Comparison of ENCODE assay signal across 9 mouse cellular contexts in genomic region chr4:59238641-59239311, GRCm38 (mm10). TPM values are rescaled to one million over a fixed set of nuclear protein-coding genes. Genes with fewer than 3 reads are reported as not detected.
A peak's percentile ranks its signal among the peaks of the same experiment; 100 is the strongest.
DNase-seq lines count a peak whose midpoint lies in the region; ATAC-seq lines count a peak whose summit lies in the region.
"Had no signal": no experiment of that assay in that cellular context is flagged by ENCODE, and none has a peak within 500 bp of the region (broad histone marks: within the 10 kb centered on the region; RNA-seq: fewer than 3 reads in every experiment).

No protein-coding gene starts in this region.

- intact Hi-C loops in heart, postnatal 36 days (cut with DNase I): loop anchor here (5.0 kb wide), 1 partner anchor 46 kb away; no protein-coding TSS in a partner anchor

- H3K4me1 ChIP-seq in liver, embryonic 12.5 days: peaks cover 82% of the 10 kb centered on the region
- H3K4me1 ChIP-seq in liver, embryonic 11.5 days (replicated peaks; ENCODE audit: control insufficient read depth, insufficient read depth, low read length): peaks cover 25% of the 10 kb centered on the region

- H3K27me3 ChIP-seq in liver, embryonic 12.5 days (replicated peaks): no peaks in the 10 kb centered on the region
- H3K27me3 ChIP-seq in liver, embryonic 11.5 days (replicated peaks; ENCODE audit: control insufficient read depth, insufficient read depth, low read length): no peaks in the 10 kb centered on the region

- no peak overlapping the region for H3K4me3 ChIP-seq in liver, embryonic 12.5 days
- no peak overlapping the region for H3K4me3 ChIP-seq in liver, embryonic 11.5 days (ENCODE audit: low read depth, low read length)

- peak overlapping the region; percentile 21; the same call in 1 of the 2 replicates for H3K4me2 ChIP-seq in liver, embryonic 12.5 days
- H3K4me2 ChIP-seq in liver, embryonic 11.5 days: no peak overlapping the region

- no peak overlapping the region for H3K9ac ChIP-seq in liver, embryonic 12.5 days
- no peak overlapping the region for H3K9ac ChIP-seq in liver, embryonic 11.5 days (ENCODE audit: low read depth, low read length)

- no peaks in the 10 kb centered on the region for H3K9me3 ChIP-seq in liver, embryonic 12.5 days (replicated peaks)
- H3K9me3 ChIP-seq in liver, embryonic 11.5 days (ENCODE audit: control insufficient read depth, low read length): no peaks in the 10 kb centered on the region

- ATAC-seq in liver, embryonic 12.5 days: no peak
- no peak for ATAC-seq in liver, embryonic 11.5 days (replicated peaks; ENCODE audit: low FRiP score)
- ATAC-seq in common myeloid progenitor, adult 5-6 weeks (replicated peaks; ENCODE audit: low read depth, poor library complexity, severe bottlenecking): peak; percentile 92
- no peak for ATAC-seq in inflammation-experienced regulatory T-cells, adult 6 months
- ATAC-seq: forebrain, embryonic 14.5 days had no signal

- DNase-seq in liver, embryonic 11.5 days (ENCODE audit: low spot score): no peak
- DNase-seq in heart, postnatal 36 days: peak; percentile 37 to 43
- peak; percentile 56 for DNase-seq in skeletal muscle tissue, adult 2 months (ENCODE audit: low read depth, low spot score)
- no peak for DNase-seq in thymus, postnatal 36 days
- DNase-seq in thymus, postnatal 10 days (ENCODE audit: low spot score in 2 of 2): no peak

- WGBS in liver, embryonic 12.5 days (ENCODE audit: insufficient replicate concordance): 40% methylated on average over 9 of the region's 9 CpGs
- WGBS in liver, embryonic 11.5 days: 57% methylated on average over 9 of the region's 9 CpGs

- H3K36me3 ChIP-seq in liver, embryonic 12.5 days: no peaks in the 10 kb centered on the region
- no peaks in the 10 kb centered on the region for H3K36me3 ChIP-seq in liver, embryonic 11.5 days (ENCODE audit: control insufficient read depth, insufficient read depth, low read length)

- H3K27ac ChIP-seq in liver, embryonic 12.5 days: peak overlapping the region; percentile 28; the same call in 1 of the 2 replicates
- no peak overlapping the region for H3K27ac ChIP-seq in liver, embryonic 11.5 days (ENCODE audit: low read depth, low read length)

RNA-seq across cellular contexts. Expression of gene Ugcg, which starts 49.7 kb away (rescaled TPM):
- polyA plus RNA-seq in liver, embryonic 12.5 days (2016; fragmentation: Nextera tagmentation; extraction: Ambion mirVana): 14.2 and 14.4 TPM in 2 replicates
- 25.9 and 26.1 TPM in 2 replicates for polyA plus RNA-seq in liver, embryonic 11.5 days (2014; fragmentation: Nextera tagmentation; extraction: Ambion mirVana)
- total RNA-seq in common myeloid progenitor, adult 5-6 weeks (2017): 107 and 108 TPM in 2 replicates
- total RNA-seq in heart, postnatal 36 days (2021): 10 to 100 TPM; 15.4 to 16.2 TPM
- polyA plus RNA-seq in inflammation-experienced regulatory T-cells, adult 6 months (2017; shearing (Covaris generic)): 10 to 100 TPM in 2 of 3 experiments, 1 to 10 TPM in 1; 8.7 to 20.6 (median 16.4) TPM

Comparison
In these comparisons a context has a peak if more than half of its experiments do, and no peak if none do; other contexts are left out.
1. DNase-seq: peak in heart, postnatal 36 days (2 of 2) and skeletal muscle tissue, adult 2 months (single experiment); none in liver, embryonic 11.5 days (single experiment), thymus, postnatal 36 days (0 of 2) and thymus, postnatal 10 days (0 of 2).